Comparison of ENCODE assay signal across 13 mouse cellular contexts in genomic region chr4:154827181-154827580, GRCm38 (mm10). TPM values are rescaled to one million over a fixed set of nuclear protein-coding genes. Genes with fewer than 3 reads are reported as not detected.
DNase-seq lines count a peak whose midpoint lies in the region; ATAC-seq and TF ChIP-seq lines count a peak whose summit lies in the region.
"Had no signal": no experiment of that assay in that cellular context is flagged by ENCODE, and none has a peak within 500 bp of the region (broad histone marks: within the 10 kb centered on the region; RNA-seq: fewer than 3 reads in every experiment).

No protein-coding gene starts in this region.

- intact Hi-C loops in gastrocnemius, postnatal 14 days (cut with DNase I; ENCODE audit: low total_unique reads), result no loop called here
- intact Hi-C loops in heart, postnatal 14 days (cut with DNase I), result loop anchor here (5.0 kb wide), 1 partner anchor 500 kb away; no protein-coding TSS in a partner anchor

- peaks cover 4% of the 10 kb centered on the region; the same call in 1 of the 2 replicates for H3K4me1 ChIP-seq in lung, postnatal 0 days (ENCODE audit: insufficient read depth, low read depth, low read length)
- H3K4me1 ChIP-seq: liver, embryonic 15.5 days had no signal

- TF ChIP-seq CTCF in lung, postnatal 0 days (IDR thresholded peaks at IDR 0.05), result no peak

- no peak overlapping the region for H3K4me3 ChIP-seq in lung, postnatal 0 days (ENCODE audit: low read depth, low read length)
- H3K4me3 ChIP-seq: liver, embryonic 15.5 days had no signal

- ATAC-seq in lung, postnatal 0 days, result no peak
- no peak for ATAC-seq in CD4-positive, CD25-positive, alpha-beta regulatory T cell, adult 4 months
- ATAC-seq: Patski had no signal

- H3K9me3 ChIP-seq in lung, postnatal 0 days (ENCODE audit: low read length), result no peaks in the 10 kb centered on the region
- H3K9me3 ChIP-seq: liver, embryonic 15.5 days had no signal

- TF ChIP-seq EP300 in lung, postnatal 0 days (IDR thresholded peaks at IDR 0.05), result no peak

- peak; percentile 24 to 36 for DNase-seq in gastrocnemius, adult 8-10 months (ENCODE audit: low spot score in 2 of 2)
- DNase-seq in gastrocnemius, postnatal 14 days, result no peak
- peak; percentile 32 to 34 for DNase-seq in right cerebral cortex, postnatal 10 days (ENCODE audit: low spot score in 2 of 2)
- no peak for DNase-seq in right cerebral cortex, postnatal 25 days
- DNase-seq in heart, postnatal 14 days, result peak; percentile 12 to 16
- no peak for DNase-seq in testis, postnatal 14 days (ENCODE audit: low spot score)
- no peak for DNase-seq in lung, postnatal 0 days (ENCODE audit: low spot score)
- DNase-seq: kidney, adult 9 months; thymus, postnatal 36 days had no signal

- H3K27ac ChIP-seq in lung, postnatal 0 days (ENCODE audit: low read length), result no peak overlapping the region
- H3K27ac ChIP-seq: liver, embryonic 15.5 days had no signal

- 81% methylated on average over 7 of the region's 7 CpGs for WGBS in lung, postnatal 0 days

- H3K36me3 ChIP-seq in lung, postnatal 0 days (ENCODE audit: insufficient read depth, low read length), result no peaks in the 10 kb centered on the region
- H3K36me3 ChIP-seq: liver, embryonic 15.5 days had no signal

- H3K9ac ChIP-seq in lung, postnatal 0 days (replicated peaks; ENCODE audit: low read depth), result no peak overlapping the region
- H3K9ac ChIP-seq: liver, embryonic 15.5 days had no signal

- H3K27me3 ChIP-seq in lung, postnatal 0 days (replicated peaks; ENCODE audit: insufficient read depth, low read length), result no peaks in the 10 kb centered on the region
- H3K27me3 ChIP-seq: liver, embryonic 15.5 days had no signal

- H3K4me2 ChIP-seq in lung, postnatal 0 days (replicated peaks; ENCODE audit: low read depth, low read length), result no peak overlapping the region
- H3K4me2 ChIP-seq: liver, embryonic 15.5 days had no signal

RNA-seq across cellular contexts. Expression of gene Ttc34, which starts 10.1 kb away (rescaled TPM):
- not detected for total RNA-seq in gastrocnemius, adult 8-10 months (2022)
- not detected for total RNA-seq in gastrocnemius, postnatal 14 days (2021)
- total RNA-seq in heart, postnatal 14 days (2021), result under 1 TPM; 0.10 to 0.17 TPM
- polyA plus RNA-seq in lung, postnatal 0 days (2015; fragmentation: Nextera tagmentation; extraction: Ambion mirVana), result 0.54 and 0.56 TPM in 2 replicates
- polyA plus RNA-seq in CD4-positive, CD25-positive, alpha-beta regulatory T cell, adult 4 months (2017; shearing (Covaris generic)), result not detected
- total RNA-seq: megakaryocyte-erythroid progenitor cell, adult 5-6 weeks had no signal
- polyA plus RNA-seq: liver, embryonic 15.5 days; Patski had no signal

RNA-seq across cellular contexts. Expression of gene Mmel1, which starts 42.2 kb away (rescaled TPM):
- total RNA-seq in gastrocnemius, adult 8-10 months (2022), result not detected
- under 1 TPM; 0.49 to 0.68 TPM for total RNA-seq in gastrocnemius, postnatal 14 days (2021)
- under 1 TPM in 1 of 2 experiments, not detected in 1; 0.20 TPM for total RNA-seq in heart, postnatal 14 days (2021)
- polyA plus RNA-seq in lung, postnatal 0 days (2015; fragmentation: Nextera tagmentation; extraction: Ambion mirVana), result 0.06 and 0.07 TPM in 2 replicates
- not detected for polyA plus RNA-seq in CD4-positive, CD25-positive, alpha-beta regulatory T cell, adult 4 months (2017; shearing (Covaris generic))
- polyA plus RNA-seq: Patski had no signal

Comparison
In these comparisons a context has a peak if more than half of its experiments do, and no peak if none do; other contexts are left out.
1. DNase-seq: peak in gastrocnemius, adult 8-10 months (2 of 2), right cerebral cortex, postnatal 10 days (2 of 2) and heart, postnatal 14 days (2 of 2); none in gastrocnemius, postnatal 14 days (single experiment), right cerebral cortex, postnatal 25 days (single experiment), testis, postnatal 14 days (single experiment) and lung, postnatal 0 days (single experiment).